Mouse (Mus musculus) adrenal gland, postnatal 14 days (tissue): ENCODE data around the gene Map3k12. TPM values are rescaled to one million over a fixed set of nuclear protein-coding genes. Genes with fewer than 3 reads are reported as not detected.
A peak's percentile ranks its signal among the peaks of the same experiment; 100 is the strongest.

Experiments
- DNase-seq: peaks from one replicate; pipeline ENCODE4 v3.0.0; 2021; ENCODE audit warnings: mixed read lengths
- total RNA-seq: library from RNA; stranded (reverse); gene quantifications from 2 replicates; pipeline ENCODE4 v1.2.3, GENCODE M21; 2021

The Map3k12 gene
- total RNA-seq, 1 experiment from 2014 or later, result 8.2 TPM

- DNase-seq, result no peak
Measured at GRCm38 (mm10) chr15:102503447-102503846, 13.4 kb downstream of the Map3k12 start, which contains the start of gene Gm10337. Gene Gm10337, plus strand, starts transcription at chr15:102503722.

DNA sequence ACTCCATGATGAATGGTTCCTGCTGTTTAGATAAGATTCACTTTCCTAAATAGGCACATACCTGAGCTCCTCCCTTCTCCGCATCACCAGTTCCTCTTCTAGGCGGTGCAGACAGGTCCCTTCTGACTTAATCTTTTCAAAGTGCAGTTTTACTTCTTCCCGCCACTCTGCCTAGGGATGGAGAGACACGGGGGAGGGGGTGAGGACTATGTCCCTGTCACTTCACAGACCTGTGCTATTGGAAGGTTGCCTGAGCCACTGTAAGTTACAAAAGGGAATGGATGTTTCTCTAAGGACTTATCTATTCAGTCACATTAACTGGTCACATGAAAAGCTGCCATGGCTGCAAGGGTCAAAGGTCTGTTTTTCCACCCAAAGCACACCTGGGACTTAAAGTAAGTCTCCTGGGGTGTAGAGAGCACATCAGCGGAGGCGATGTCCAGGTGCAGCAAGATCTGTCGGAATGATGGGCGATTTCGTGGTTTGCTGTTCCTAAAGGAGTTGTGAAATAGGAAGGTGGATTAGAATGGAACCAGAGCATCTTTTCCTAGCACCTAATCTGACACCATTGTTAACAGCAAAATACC, 14.5 kb downstream of the Map3k12 start:
- no peak for DNase-seq

DNA sequence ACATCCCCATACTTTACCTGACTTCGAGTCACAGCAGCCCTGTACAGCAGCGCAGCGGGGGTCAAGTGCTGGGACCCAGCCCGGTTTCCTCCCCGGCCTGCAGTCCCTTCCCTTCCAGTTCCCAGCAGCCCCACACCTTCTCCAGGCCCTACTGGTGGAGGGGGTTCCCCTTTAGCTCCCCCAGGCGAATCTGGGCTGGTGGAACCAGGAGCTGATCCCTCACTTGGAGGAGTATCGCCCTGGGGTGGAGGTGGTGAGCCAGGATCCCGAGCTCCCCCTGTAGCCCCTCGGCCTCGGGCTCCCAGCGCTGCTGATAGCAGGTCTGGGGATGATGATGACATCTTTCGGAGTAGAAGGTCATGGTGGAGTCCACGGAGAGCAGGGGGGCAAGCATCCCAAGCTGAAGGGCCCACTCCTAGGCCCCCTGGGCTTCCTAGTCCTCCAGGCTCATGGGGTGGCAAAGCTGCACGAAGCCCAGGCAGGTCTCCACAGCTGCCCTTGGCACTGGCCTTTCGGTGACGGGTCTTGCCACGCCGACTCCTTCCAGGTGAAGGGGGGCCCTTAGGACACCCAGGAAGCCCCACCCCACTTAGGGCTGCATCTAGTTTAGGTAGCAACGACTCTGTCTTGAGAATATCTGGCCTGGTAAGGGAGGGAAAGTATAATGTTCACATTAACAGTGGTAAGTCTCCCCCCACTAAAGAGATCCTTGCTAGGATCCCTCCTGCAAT, 15.6 kb downstream of the Map3k12 start:
- no peak for DNase-seq

DNA sequence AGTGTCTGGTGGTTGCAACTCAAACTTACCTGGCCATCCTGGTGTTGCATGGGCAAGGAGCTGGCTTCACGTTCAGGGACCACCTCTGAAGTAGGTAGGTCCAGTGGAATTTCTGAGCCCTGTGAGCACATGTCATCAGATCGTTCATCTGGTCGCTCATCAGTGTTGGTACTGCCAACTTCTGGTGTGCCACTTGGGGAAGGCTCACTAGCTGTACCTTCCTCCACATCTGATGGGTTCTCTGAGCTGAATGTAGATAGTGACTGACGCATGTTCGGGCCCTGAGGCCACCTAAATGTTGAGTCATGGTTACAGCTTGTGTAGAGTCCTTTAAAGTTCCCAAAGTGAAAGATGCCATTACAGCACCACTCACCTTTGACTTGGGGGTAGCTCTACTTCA, 16.4 kb downstream of the Map3k12 start:
- DNase-seq, result no peak

- DNase-seq, result no peak
Measured at GRCm38 (mm10) chr15:102499851-102500250, 17.0 kb downstream of the Map3k12 start.

DNA sequence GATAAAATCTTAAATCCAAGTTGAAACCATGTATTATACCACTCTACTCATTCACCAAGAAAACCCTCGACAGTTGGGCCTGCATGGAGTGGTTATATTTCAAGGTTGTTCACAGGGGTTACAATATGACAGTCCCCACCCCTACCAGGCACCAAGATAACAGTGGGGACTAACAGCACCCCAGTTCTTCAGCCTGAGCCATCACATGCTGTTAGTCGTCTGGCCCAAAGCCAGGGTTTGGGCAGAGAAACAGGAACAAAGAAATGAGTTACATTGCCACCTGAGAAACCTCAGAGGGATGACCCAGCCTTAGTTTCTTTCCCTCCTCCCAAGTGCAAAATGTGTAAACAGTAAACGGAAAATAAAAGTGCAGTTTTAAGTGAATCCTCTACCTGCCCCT, 17.5 kb downstream of the Map3k12 start:
- no peak for DNase-seq

- DNase-seq, result no peak
Measured at GRCm38 (mm10) chr15:102498322-102498721, 18.5 kb downstream of the Map3k12 start.

DNA sequence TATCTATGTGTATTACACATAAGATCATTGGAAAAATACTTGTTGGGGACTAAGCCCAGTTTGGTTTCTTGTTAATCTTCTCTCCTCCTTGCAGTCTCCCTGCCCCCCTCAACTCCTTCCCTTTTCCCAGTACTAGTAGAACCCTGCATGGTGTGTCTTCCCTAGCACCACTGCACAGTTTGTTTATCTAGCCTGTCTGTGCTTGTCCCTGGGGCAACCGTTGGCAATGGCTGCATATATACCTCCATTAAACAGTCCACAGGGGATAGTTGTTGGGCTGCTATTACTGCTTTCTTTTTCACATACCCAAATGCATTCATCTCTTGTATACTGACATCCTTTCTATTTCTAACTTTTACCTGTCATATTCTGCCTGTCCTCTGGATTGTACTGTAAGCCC, 29.2 kb downstream of the Map3k12 start:
- DNase-seq, result no peak

DNA sequence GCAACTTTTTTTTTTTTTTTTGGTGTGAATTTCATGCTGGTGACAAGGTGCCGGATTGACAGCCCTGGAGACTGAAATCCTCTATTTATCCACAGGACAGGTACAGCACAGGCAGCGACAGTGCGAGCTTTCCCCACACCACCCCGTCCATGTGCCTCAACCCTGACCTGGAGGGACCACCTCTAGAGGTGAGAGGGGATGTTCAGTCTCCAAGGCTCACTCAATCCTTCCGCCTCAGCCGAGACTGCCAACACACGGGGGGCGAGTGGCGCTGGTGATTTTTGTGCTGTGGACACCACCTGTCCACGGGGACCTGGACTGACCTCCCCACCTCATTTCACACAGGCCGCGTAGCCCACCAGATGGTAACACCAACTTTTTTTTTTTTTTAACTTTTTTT, 31.0 kb downstream of the Map3k12 start:
- no peak for DNase-seq

GRCm38 (mm10) chr15:102483136-102483535, 33.7 kb downstream of the Map3k12 start:
- DNase-seq, result no peak

DNA sequence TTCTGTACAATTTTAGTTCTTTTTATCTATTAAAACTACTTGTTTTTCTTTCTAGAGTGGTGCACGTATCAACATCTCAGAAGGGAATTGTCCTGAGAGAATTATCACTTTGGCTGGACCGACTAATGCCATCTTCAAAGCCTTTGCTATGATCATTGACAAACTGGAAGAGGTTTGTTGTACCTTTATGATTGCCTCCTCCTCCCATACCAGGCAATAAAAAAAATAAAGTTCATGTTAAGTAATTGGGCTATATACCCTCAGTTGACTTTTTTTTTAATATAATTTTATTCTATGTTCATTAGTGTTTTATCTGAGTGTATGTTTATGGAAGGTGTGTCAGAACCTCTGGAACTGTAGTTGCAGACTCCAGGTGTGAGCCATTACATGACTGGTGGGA, 42.3 kb downstream of the Map3k12 start:
- no peak for DNase-seq

GRCm38 (mm10) chr15:102473246-102473645, 43.6 kb downstream of the Map3k12 start:
- no peak for DNase-seq

DNA sequence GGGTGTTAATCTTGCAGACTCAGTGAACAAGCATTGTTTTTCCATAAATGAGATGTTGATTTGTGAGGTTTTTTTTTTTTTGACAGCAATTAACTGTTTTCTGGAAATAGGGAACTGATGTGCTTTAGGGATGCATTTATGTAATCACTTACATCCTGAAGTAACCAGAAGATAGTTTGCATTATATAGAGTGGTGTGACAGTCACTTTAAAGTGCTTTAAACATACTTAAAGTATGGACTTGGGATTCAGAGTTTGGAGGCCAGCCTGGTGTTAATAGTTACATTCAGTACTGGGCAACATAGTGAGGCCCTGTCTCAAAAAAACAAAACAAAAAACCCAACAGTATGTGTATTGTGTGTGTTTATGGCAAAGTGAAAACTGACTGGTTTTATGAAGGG, 45.1 kb downstream of the Map3k12 start:
- DNase-seq, result no peak

DNA sequence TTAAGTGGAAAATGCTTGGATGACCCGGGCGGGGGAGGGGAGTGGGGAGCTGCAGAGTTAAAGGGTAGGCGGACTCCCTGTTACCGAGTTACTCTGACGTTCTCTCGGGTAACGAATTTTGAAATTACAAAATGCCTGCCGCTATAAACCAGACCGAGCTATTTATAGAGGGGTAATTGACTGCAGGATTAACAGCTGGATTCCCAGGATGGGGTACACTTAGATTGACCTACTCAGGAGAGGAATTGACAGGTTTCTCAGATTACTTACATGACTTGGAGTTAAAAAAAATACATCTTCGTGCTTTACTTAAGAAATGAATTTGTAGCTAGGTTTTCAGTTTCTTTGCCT, 45.6 kb downstream of the Map3k12 start:
- DNase-seq, result no peak

GRCm38 (mm10) chr15:102470605-102471294, 46.1 kb downstream of the Map3k12 start:
- DNase-seq, result peak; percentile 93

GRCm38 (mm10) chr15:102470183-102470604, 46.7 kb downstream of the Map3k12 start, which contains the start of gene Pcbp2:
Gene Pcbp2, plus strand, starts transcription at chr15:102470539.
- peak; percentile 98 for DNase-seq

DNA sequence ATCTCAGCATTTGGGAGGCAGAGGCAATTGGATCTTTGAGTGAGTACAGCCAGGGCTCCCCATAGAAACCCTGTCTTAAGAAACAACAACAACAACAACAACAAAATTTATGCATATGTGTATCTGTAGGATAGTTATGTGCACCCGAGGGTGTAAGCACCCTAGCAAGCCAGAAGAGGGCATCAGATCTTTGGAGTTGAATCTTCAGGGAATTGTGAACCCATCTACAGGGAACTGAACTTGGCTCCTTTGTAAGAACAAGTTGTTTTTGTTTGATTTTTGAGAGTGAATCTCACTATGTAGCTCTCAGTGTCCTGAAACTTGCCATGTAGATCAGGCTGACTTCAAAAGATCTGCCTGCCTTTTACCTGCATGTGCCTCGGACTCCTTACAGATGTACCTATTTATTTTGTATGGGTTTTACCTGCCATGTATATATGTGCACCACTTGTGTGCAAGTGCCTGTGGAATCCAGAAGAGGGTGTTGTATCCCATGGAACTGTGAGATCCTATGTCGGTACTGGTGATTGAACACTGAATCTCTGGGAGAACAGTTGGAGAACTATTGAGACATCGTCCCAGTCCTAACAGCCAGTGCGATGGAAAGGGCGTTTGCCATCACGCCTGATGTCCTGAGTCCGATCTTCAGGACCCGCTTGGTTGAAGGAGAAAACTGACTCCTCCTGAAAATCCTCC, 48.0 kb downstream of the Map3k12 start:
- no peak for DNase-seq

GRCm38 (mm10) chr15:102463666-102464065, 53.2 kb downstream of the Map3k12 start:
- no peak for DNase-seq

DNA sequence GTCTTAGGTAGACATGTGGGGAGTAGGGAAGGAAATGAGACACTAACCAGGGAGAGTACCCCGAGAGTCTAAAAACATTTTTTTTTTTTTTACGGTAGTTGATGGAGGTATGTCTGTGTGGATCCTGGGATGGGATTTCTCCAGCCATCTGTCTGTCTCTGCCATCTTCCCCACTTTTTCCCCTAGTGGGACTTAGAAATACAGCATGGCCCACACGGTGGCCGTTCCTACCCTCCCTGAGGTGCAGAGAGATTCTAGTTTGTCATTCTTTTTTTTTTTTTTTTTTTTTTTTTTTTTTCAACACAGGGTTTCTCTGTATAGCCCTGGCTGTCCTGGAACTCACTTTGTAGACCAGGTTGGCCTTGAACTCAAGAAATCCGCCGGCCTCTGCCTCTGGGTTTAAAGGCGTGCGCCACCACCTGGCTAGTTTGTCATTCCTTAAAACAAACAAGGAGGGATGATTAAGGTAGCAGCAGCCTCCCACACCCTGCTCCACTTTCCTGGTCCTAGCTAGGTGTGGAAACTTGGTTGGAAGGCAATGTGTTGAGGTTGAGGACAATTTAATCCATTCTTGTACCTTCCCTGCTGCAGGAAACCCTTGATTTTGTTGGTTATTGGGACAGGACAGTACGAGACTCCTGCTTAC, 55.3 kb downstream of the Map3k12 start:
- DNase-seq, result no peak

- peak; percentile 11 for DNase-seq
Measured at GRCm38 (mm10) chr15:102460971-102461370, 55.9 kb downstream of the Map3k12 start.

DNA sequence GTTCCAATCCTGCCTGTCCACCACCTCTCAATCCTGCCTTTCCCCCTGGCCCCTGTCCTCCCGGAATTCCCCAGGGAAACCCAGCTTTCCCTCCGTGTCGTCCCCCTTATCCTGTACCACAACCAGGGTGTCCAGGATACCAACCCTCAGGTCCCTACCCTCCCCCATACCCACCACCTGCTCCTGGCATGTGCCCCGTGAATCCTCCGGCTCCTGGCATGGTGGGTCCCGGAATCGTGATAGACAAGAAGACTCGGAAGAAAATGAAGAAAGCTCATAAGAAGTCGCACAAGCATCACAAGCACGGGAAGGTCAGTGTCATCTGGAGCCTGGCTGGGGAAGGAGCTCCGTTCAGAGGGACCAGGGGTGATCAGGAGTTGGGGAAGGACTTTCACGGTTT, 56.5 kb downstream of the Map3k12 start:
- DNase-seq, result peak; percentile 22

DNA sequence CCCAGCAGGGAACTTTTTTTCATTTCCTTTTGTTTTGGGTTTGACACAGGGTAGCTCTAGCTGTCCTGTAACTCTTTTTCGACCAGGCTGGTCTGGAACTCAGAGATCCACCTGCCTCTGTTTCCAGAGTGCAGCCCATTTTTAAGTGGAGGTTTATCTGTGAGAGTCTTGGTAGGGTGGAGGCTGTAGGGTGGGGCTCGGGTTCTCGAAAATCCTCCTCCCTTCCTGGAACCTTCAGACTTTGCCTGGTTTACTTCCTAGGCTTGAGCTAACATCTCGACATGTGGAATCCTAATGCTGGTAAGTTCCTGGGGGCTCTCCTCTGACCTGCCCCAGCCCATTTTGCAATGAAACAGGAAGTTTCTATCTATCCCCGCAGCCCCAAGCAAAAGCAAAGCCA, 57.0 kb downstream of the Map3k12 start:
- DNase-seq, result no peak
